Mouse (Mus musculus): ENCODE measurements around the gene Dxo.
A peak's percentile ranks its signal among the peaks of the same experiment; 100 is the strongest.

Gene Dxo

GRCm38 (mm10) chr17:34836155-34836855 lies 514 bp upstream of the Dxo start:
- Histone ChIP-seq H3K36me3 (ENCODE audit: insufficient read depth, low read length) (peaks cover 68% of the 10 kb centered on the region), H3K9me3 (ENCODE audit: low read length) (peaks cover 3% of the 10 kb centered on the region), H3K27me3 (ENCODE audit: insufficient read depth, low read length) (no peaks in the 10 kb centered on the region), H3K4me1 (replicated peaks; ENCODE audit: low read depth, low read length) (peaks cover 45% of the 10 kb centered on the region), H3K4me3 (replicated peaks; ENCODE audit: low read length) (peak overlapping the region; percentile 94)
- TF ChIP-seq POU5F1 (IDR thresholded peaks at IDR 0.05; ENCODE audit: borderline replicate concordance, low read length), result no peak

- no peak for TF ChIP-seq CTCF (conservative IDR thresholded peaks at IDR 0.05; ENCODE audit: low read length)
- no peak for TF ChIP-seq POU5F1 (IDR thresholded peaks at IDR 0.05; ENCODE audit: borderline replicate concordance, low read length)
- TF ChIP-seq NANOG (IDR thresholded peaks at IDR 0.05; ENCODE audit: borderline replicate concordance, low read length), result no peak
- Histone ChIP-seq H3K36me3 (ENCODE audit: insufficient read depth, low read length) (peaks cover 69% of the 10 kb centered on the region), H3K4me1 (replicated peaks; ENCODE audit: low read depth, low read length) (peaks cover 45% of the 10 kb centered on the region), H3K4me3 (replicated peaks; ENCODE audit: low read length) (peak overlapping the region; percentile 94), H3K27me3 (ENCODE audit: insufficient read depth, low read length) (no peaks in the 10 kb centered on the region), H3K9me3 (ENCODE audit: low read length) (no peaks in the 10 kb centered on the region)
Measured at GRCm38 (mm10) chr17:34837464-34838324, 875 bp downstream of the Dxo start.

- Histone ChIP-seq H3K4me1 (replicated peaks; ENCODE audit: low read depth, low read length) (peaks cover 45% of the 10 kb centered on the region), H3K36me3 (ENCODE audit: insufficient read depth, low read length) (peaks cover 70% of the 10 kb centered on the region), H3K4me3 (replicated peaks; ENCODE audit: low read length) (peak overlapping the region; percentile 41), H3K9me3 (ENCODE audit: low read length) (no peaks in the 10 kb centered on the region), H3K27me3 (ENCODE audit: insufficient read depth, low read length) (no peaks in the 10 kb centered on the region)
- no peak for TF ChIP-seq CTCF (conservative IDR thresholded peaks at IDR 0.05; ENCODE audit: low read length)
- TF ChIP-seq NANOG (IDR thresholded peaks at IDR 0.05; ENCODE audit: borderline replicate concordance, low read length), result no peak
- no peak for TF ChIP-seq POU5F1 (IDR thresholded peaks at IDR 0.05; ENCODE audit: borderline replicate concordance, low read length)
Measured at GRCm38 (mm10) chr17:34838785-34839184, 2.0 kb downstream of the Dxo start.

GRCm38 (mm10) chr17:34840736-34841307 lies 4.0 kb downstream of the Dxo start:
- Histone ChIP-seq H3K9me3 (ENCODE audit: low read length) (no peaks in the 10 kb centered on the region), H3K36me3 (ENCODE audit: insufficient read depth, low read length) (peaks cover 80% of the 10 kb centered on the region), H3K4me1 (replicated peaks; ENCODE audit: low read depth, low read length) (peaks cover 41% of the 10 kb centered on the region), H3K27me3 (ENCODE audit: insufficient read depth, low read length) (no peaks in the 10 kb centered on the region), H3K4me3 (replicated peaks; ENCODE audit: low read length) (no peak overlapping the region)
- TF ChIP-seq NANOG (IDR thresholded peaks at IDR 0.05; ENCODE audit: borderline replicate concordance, low read length) (no peak), POU5F1 (IDR thresholded peaks at IDR 0.05; ENCODE audit: borderline replicate concordance, low read length) (no peak), CTCF (conservative IDR thresholded peaks at IDR 0.05; ENCODE audit: low read length) (no peak)

- Histone ChIP-seq H3K4me3 (replicated peaks; ENCODE audit: low read length) (no peak overlapping the region), H3K36me3 (ENCODE audit: insufficient read depth, low read length) (peaks cover 86% of the 10 kb centered on the region), H3K27me3 (ENCODE audit: insufficient read depth, low read length) (no peaks in the 10 kb centered on the region), H3K9me3 (ENCODE audit: low read length) (no peaks in the 10 kb centered on the region), H3K4me1 (replicated peaks; ENCODE audit: low read depth, low read length) (peaks cover 20% of the 10 kb centered on the region)
- no peak for TF ChIP-seq CTCF (conservative IDR thresholded peaks at IDR 0.05; ENCODE audit: low read length)
- TF ChIP-seq POU5F1 (IDR thresholded peaks at IDR 0.05; ENCODE audit: borderline replicate concordance, low read length), result no peak
- TF ChIP-seq NANOG (IDR thresholded peaks at IDR 0.05; ENCODE audit: borderline replicate concordance, low read length), result no peak
Measured at GRCm38 (mm10) chr17:34844884-34845283, 8.1 kb downstream of the Dxo start.

GRCm38 (mm10) chr17:34847192-34847591 lies 10.4 kb downstream of the Dxo start:
- Histone ChIP-seq H3K27me3 (ENCODE audit: insufficient read depth, low read length) (no peaks in the 10 kb centered on the region), H3K4me1 (replicated peaks; ENCODE audit: low read depth, low read length) (peaks cover 29% of the 10 kb centered on the region), H3K9me3 (ENCODE audit: low read length) (no peaks in the 10 kb centered on the region), H3K4me3 (replicated peaks; ENCODE audit: low read length) (no peak overlapping the region), H3K36me3 (ENCODE audit: insufficient read depth, low read length) (peaks cover 75% of the 10 kb centered on the region)
- TF ChIP-seq NANOG (IDR thresholded peaks at IDR 0.05; ENCODE audit: borderline replicate concordance, low read length), result no peak
- no peak for TF ChIP-seq POU5F1 (IDR thresholded peaks at IDR 0.05; ENCODE audit: borderline replicate concordance, low read length)
- TF ChIP-seq CTCF (conservative IDR thresholded peaks at IDR 0.05; ENCODE audit: low read length), result no peak

GRCm38 (mm10) chr17:34847615-34848014 lies 10.8 kb downstream of the Dxo start:
- Histone ChIP-seq H3K4me1 (replicated peaks; ENCODE audit: low read depth, low read length) (peaks cover 29% of the 10 kb centered on the region), H3K36me3 (ENCODE audit: insufficient read depth, low read length) (peaks cover 75% of the 10 kb centered on the region), H3K4me3 (replicated peaks; ENCODE audit: low read length) (no peak overlapping the region), H3K9me3 (ENCODE audit: low read length) (no peaks in the 10 kb centered on the region), H3K27me3 (ENCODE audit: insufficient read depth, low read length) (no peaks in the 10 kb centered on the region)
- no peak for TF ChIP-seq POU5F1 (IDR thresholded peaks at IDR 0.05; ENCODE audit: borderline replicate concordance, low read length)
- TF ChIP-seq CTCF (conservative IDR thresholded peaks at IDR 0.05; ENCODE audit: low read length), result no peak
- TF ChIP-seq NANOG (IDR thresholded peaks at IDR 0.05; ENCODE audit: borderline replicate concordance, low read length), result no peak

- no peak for TF ChIP-seq POU5F1 (IDR thresholded peaks at IDR 0.05; ENCODE audit: borderline replicate concordance, low read length)
- TF ChIP-seq CTCF (conservative IDR thresholded peaks at IDR 0.05; ENCODE audit: low read length), result no peak
- no peak for TF ChIP-seq NANOG (IDR thresholded peaks at IDR 0.05; ENCODE audit: borderline replicate concordance, low read length)
- peak within 1 kb of the TSS; percentile 99 for H3K4me3 ChIP-seq (replicated peaks; ENCODE audit: low read length)
Measured at GRCm38 (mm10) chr17:34849722-34850516, 13.1 kb downstream of the Dxo start, which contains the start of the genes Skiv2l and Nelfe. Gene Skiv2l, minus strand, starts transcription at chr17:34850210. Gene Nelfe, plus strand, starts transcription at chr17:34850391.

More at GRCm38 (mm10) chr17:34849722-34850516, 13.1 kb downstream of the Dxo start, which contains the start of the genes Skiv2l and Nelfe:
- H3K36me3 ChIP-seq (ENCODE audit: insufficient read depth, low read length), result peaks cover 75% of the 10 kb centered on the region
- H3K4me1 ChIP-seq (replicated peaks; ENCODE audit: low read depth, low read length), result peaks cover 38% of the 10 kb centered on the region
- H3K27me3 ChIP-seq (ENCODE audit: insufficient read depth, low read length), result no peaks in the 10 kb centered on the region
- H3K9me3 ChIP-seq (ENCODE audit: low read length), result no peaks in the 10 kb centered on the region

Data from E14TG2a.4 (cell line).